Mouse (Mus musculus): ENCODE measurements around the gene Pole4.

DNA sequence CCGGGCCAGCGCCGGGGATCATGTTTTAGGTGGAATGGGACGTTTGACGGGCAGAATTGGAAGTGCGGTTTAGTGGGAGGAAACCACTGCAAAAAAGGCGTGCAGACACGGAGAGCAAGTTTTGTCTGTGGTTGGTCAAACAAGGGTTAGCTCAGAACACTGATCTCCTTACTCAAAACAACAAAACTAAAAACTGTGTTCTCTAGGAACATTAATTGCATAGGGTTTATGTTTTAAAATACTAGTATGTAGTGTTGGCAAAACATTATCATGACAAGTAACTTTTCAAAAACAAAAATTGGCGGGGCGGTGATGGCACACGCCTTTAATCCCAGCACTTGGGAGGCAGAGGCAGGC lies 52.0 kb downstream of the Pole4 start:
- TF ChIP-seq CTCF (IDR thresholded peaks at IDR 0.05) (no peak), EP300 (IDR thresholded peaks at IDR 0.05) (no peak)

All from lung, postnatal 0 days (tissue).